Mouse (Mus musculus) G1E-ER4 (cell line): ENCODE results near the gene Grip1. TPM values are rescaled to one million over a fixed set of nuclear protein-coding genes. Genes with fewer than 3 reads are reported as not detected.

Experiments used
- GATA1 ChIP-seq: IDR thresholded peaks from one replicate; pipeline ENCODE4 v1.8.0; 2012; ENCODE audit warnings: low read length, inconsistent platforms
- polyA plus RNA-seq: library from polyadenylated mRNA; stranded (reverse); fragments of >175 nt; gene quantifications from 2 replicates; pipeline ENCODE4 v1.2.3, GENCODE M21; 2012

The Grip1 gene
- polyA plus RNA-seq, 1 experiment = not detected

DNA sequence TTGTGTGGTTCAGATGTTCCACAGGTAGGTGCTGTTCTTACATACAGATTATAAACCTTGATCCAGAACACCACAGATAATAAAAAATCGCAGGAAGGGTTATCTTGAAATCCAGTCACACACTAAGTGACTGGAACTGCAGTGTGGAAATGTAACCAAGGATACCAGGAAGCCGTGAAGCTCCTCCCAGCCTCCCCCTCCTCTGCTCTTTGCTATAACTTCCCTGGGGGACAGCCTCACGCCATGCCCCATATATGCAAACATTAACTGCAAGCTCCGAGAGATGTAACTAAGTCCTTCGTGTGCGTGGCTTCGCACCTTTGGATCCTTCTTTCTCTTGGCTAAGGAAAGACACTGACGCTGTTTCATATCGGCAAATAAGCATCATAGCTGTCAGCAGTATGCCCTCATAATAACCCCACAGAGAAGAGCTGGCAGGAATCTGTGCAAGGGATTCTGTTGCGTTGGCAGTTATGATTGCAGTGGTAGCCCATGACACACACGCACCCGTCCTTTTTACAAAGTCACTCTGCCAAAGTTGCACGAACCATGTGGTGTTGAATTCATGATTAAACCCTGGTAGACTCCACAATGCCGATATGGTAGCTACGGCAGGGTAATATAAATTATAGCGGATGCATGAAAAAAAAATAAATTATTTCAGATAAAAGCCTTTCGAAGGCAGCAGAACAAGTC is 503.8 kb downstream of the Grip1 start:
- no peak for TF ChIP-seq GATA1

DNA sequence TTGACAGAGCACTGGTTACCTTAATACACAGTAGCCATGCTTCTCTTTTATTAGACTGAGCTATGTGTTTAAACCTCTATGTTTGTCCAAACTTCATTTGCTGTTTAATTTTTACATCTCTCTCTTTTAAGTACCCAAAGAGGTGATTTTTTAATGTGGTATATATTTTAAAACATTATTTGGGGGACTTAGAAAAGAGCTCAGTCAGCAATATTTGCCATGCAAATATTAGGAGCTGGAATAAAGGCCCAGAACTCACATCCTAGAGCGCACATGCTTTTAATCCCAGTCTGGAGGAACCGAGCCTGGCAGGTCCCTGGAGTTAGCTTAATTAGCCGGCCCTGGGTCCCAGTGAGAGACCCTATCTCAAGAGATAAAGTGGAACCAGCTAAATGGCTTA is 507.3 kb downstream of the Grip1 start:
- no peak for TF ChIP-seq GATA1

DNA sequence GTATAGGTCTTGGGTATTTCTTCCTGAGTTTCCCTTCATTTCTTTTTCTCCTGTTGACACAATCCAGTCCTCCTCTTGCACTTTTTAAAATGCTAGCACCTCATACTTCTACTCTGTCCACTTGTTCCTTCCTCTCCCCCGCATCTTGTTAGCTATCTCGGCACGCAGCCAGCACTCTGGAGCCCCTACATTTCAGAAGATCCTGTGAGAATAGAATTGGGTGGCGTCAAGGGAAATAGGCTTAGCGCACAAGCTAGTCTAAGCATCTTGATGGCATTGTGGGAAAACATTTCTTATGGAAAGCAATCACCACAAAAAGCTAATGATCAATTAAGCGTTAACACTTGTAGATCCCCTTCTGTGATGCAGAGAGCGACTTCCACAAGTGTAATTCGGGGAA is 512.7 kb downstream of the Grip1 start:
- TF ChIP-seq GATA1 = no peak

DNA sequence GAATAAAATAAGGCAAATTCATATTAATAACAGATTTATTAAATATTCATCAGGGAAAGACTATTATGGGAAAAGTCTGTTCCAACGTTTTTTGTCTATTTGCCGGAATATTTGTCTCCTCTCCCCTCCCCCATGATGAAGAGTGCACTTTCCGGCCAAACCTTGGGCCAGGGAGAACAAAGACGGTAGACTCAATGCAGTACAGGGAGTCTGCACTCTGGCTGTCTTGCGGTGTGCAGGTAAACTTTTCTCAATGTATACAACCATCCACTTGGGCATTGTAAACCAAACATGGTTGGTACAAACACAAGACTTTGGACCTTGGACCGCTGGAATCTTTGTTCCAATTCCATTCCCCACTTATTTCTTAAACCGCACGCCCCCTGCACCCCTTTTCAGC is 525.8 kb downstream of the Grip1 start:
- no peak for TF ChIP-seq GATA1

DNA sequence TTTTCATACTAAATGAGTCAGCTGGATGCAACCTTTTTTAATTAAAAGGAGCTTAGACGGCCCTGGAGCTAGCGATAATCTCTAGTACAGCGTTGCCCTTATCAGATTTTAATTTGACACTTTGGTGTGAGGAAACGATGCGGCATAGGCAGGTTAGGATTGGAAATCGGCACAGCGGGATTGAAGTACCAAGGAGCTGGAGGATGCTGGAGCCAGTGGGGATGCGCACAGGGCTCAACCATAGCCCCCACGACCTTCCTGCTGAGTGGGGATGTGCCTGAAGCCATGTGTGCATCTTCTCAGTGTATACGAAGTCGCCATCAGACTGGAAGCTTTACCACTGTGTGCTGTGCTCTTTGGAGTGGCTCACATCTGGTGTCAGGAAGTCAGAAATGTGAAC is 526.4 kb downstream of the Grip1 start:
- no peak for TF ChIP-seq GATA1

- TF ChIP-seq GATA1 = no peak
Measured at GRCm38 (mm10) chr10:119984299-119984698, 530.7 kb downstream of the Grip1 start.

DNA sequence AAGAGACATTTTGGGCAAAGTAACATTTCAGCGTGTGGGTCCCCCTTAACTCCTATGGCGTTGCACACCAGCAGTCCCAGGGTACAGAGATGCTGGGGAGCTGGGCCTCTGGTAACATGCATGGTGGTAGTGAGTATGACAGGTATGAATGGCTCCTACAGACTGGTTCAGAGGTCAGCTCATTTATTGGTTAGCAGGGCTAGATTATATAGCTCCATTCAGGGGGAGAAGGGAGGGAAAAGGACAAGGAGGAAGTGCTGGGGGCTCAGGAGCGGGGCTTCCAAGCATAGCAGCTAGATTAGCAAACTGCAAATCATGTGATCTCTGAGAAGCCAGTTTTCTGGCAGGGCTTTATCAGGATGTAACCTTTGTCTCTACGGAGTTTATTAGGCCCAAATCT is 544.8 kb downstream of the Grip1 start:
- no peak for TF ChIP-seq GATA1

DNA sequence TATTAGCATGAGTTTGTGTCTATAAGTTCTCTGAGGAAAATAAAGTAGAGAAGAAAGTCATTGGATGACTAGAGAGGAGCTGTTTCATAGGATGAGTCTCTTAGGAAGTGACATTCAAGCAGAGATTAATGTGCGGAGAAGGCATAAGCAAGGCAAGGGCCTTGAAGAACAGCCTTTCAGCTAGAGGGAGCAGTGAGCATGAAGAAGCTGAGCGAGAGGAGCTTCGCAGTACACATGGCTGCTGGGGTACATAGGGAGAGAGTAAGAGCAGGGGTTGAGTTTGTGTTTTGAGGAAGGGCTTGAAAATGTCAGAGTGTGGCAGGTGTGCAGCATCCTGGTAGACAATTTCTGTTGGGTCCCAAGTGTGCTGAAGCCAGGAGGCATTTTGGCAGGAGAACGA is 548.5 kb downstream of the Grip1 start:
- TF ChIP-seq GATA1 = no peak

- TF ChIP-seq GATA1 = no peak
Measured at GRCm38 (mm10) chr10:120004096-120004495, 550.5 kb downstream of the Grip1 start.

DNA sequence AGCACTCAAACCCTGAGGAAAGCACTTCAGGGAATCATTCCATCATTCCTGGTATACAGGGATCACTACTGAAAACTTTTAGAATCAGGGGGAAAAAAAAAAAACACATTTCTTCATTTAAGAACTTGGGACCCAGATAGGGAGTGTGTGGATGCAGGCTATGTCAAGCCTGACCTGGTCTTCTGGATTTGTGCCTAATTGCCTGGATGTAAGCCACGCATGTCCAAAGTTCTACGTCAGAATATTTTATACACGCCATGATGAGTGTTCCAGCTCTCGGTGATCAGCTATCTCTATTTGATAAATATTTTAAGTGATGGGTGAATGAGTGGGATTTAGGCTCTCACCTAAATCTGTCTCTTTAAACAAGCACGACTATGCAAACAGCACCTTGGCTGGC is 552.0 kb downstream of the Grip1 start:
- no peak for TF ChIP-seq GATA1

- no peak for TF ChIP-seq GATA1
Measured at GRCm38 (mm10) chr10:120012331-120012730, 558.7 kb downstream of the Grip1 start.

- TF ChIP-seq GATA1 = no peak
Measured at GRCm38 (mm10) chr10:120015117-120015516, 561.5 kb downstream of the Grip1 start.

DNA sequence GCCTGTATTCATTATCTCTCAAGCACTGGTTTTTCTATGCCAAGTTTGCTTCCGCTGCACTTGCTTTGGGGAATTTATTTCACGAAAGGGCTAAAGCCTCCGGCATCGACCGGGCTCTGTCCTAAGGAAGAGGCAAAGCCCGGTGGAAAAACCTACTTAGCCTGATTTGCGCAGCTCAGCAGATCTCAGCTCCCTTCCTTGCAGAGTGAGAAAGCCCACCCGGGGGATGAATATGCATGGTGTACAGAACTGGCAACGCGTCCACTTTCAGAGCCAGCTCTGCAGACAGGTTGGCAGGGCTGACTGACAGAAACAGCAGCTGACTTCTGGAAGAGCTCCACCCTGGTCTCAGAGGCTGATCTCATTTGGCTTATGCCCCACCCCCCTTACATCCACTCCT is 572.8 kb downstream of the Grip1 start:
- no peak for TF ChIP-seq GATA1

- TF ChIP-seq GATA1 = no peak
Measured at GRCm38 (mm10) chr10:120030901-120031300, 577.3 kb downstream of the Grip1 start.

- no peak for TF ChIP-seq GATA1
Measured at GRCm38 (mm10) chr10:120031316-120031715, 577.7 kb downstream of the Grip1 start.

DNA sequence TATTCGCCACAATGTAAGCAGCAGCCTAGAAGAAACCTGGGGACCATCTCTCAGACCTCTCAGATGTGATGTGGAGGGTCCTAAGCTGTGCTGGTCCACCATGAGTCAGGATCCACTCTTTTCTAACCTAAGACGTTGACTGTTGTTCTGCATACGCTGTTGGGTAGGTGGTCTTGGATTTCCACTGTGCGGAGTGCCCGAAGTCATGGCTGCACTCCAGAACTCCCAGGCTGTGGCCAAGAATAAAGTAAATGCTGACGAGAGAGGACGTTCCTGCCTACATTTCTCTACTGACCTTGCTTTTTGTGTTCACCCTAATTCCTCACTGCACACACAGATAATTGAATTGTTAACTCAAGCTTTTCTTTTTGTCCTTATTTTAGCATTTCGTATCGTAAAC is 580.2 kb downstream of the Grip1 start:
- no peak for TF ChIP-seq GATA1

DNA sequence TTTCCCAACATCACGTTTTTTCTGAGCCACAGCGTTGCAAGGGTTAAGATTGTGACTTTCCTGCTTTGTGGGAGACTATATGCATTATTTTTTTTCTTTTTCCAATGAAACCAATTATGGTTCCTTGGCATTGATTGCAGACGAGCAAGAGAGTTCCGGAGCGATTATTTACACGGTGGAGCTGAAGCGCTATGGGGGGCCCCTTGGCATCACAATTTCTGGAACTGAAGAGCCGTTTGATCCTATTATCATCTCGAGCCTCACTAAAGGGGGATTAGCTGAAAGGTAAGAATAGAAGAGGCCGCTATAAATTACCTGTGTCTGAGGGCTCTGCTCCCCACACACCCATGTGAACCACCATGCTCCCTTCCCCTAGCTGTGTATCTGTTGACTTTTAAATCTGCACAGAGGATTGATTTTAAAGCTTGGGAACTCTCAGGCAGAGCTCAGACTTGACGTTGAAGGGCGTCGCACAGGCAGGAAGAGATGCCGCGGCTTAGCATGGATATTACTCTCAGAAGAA is 581.6 kb downstream of the Grip1 start:
- no peak for TF ChIP-seq GATA1

- no peak for TF ChIP-seq GATA1
Measured at GRCm38 (mm10) chr10:120035824-120036223, 582.2 kb downstream of the Grip1 start.

- no peak for TF ChIP-seq GATA1
Measured at GRCm38 (mm10) chr10:120038194-120038593, 584.6 kb downstream of the Grip1 start.
